8 mouse cellular contexts compared by ENCODE assay signal in the genomic region with DNA sequence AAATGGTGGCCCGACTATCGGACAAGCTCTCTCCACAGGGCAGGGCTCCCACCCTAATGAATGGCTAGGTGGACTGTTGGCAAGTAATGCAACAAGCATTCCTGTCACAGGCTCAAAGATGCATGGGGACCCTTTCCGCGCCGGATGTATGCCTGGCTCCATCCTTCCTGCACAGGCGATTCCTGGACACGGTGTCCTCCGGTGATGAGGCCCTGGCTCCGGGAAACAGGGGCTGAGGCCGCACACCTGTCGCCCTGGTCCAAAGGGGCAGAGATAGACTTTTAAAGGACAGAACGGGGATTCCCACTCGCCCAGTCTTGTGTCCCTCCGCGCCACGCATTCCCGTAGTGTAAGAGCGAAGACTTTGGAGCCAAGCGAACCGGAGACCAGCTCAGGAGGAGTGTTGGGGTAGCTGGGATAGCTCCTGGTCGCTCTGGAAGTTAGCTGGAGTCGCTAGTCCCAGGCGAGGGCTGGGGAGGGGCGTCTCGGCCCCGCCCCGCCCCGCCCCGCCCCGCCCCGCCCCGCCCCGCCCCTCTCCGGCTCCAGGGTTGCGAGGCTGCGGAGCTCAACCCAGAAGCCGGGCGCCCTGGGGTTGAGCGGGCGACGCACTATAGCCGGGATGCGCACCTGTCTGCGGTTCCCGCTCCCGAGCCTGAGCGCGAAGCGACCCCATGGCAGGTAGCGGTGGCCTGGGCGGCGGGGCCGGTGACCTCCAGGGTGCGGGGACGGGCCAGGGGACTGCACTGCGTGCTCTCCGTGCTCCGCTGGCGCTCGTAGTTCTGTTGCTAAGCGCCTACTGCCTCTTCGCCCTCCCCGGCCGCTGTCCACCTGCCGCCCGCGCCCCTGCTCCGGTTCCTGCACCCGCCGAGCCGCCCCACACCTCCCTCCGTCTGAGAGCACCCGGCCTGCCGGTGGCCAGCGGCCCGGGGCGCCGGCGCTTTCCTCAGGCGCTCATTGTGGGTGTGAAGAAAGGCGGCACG. TPM values are rescaled to one million over a fixed set of nuclear protein-coding genes. Genes with fewer than 3 reads are reported as not detected.
DNase-seq lines count a peak whose midpoint lies in the region; TF ChIP-seq lines count a peak whose summit lies in the region.
"Had no signal": no experiment of that assay in that cellular context is flagged by ENCODE, and none has a peak within 500 bp of the region (broad histone marks: within the 10 kb centered on the region; RNA-seq: fewer than 3 reads in every experiment).

Hs3st6 (plus strand) TSS at position 574 of the 980 bp plus-strand sequence.

- peaks cover 59% of the 10 kb centered on the region for H3K27me3 ChIP-seq in E14TG2a.4 (ENCODE audit: insufficient read depth, low read length)

- no peaks in the 10 kb centered on the region for H3K9me3 ChIP-seq in E14TG2a.4 (ENCODE audit: low read length)

- no peaks in the 10 kb centered on the region for H3K36me3 ChIP-seq in E14TG2a.4 (ENCODE audit: insufficient read depth, low read length)

- TF ChIP-seq CTCF in E14TG2a.4 (conservative IDR thresholded peaks at IDR 0.05; ENCODE audit: low read length) = no peak
- TF ChIP-seq CTCF in embryonic fibroblast, embryonic 13.5 days (IDR thresholded peaks at IDR 0.05; ENCODE audit: borderline replicate concordance, insufficient read depth, low read length) = no peak

- H3K4me3 ChIP-seq in E14TG2a.4 (replicated peaks; ENCODE audit: low read length) = peak within 1 kb of the TSS; percentile 85
- peak within 1 kb of the TSS; percentile 53 for H3K4me3 ChIP-seq in embryonic fibroblast, embryonic 13.5 days (ENCODE audit: insufficient read depth, low read length)

- H3K4me1 ChIP-seq in E14TG2a.4 (replicated peaks; ENCODE audit: low read depth, low read length) = peaks cover 56% of the 10 kb centered on the region
- no peaks in the 10 kb centered on the region for H3K4me1 ChIP-seq in embryonic fibroblast, embryonic 13.5 days (ENCODE audit: control insufficient read depth, insufficient read depth, low read length)

- no peak for TF ChIP-seq POLR2A in embryonic fibroblast, embryonic 13.5 days (IDR thresholded peaks at IDR 0.05; ENCODE audit: low read depth, low read length)

- DNase-seq in CD4-positive helper T cell, adult 2 months (ENCODE audit: low read depth, low spot score) = peak; percentile 34
- peak; percentile 40 to 64 for DNase-seq in kidney, postnatal 36 days
- peak; percentile 38 for DNase-seq in naive thymus-derived CD4-positive, alpha-beta T cell, adult 2 months (ENCODE audit: low read depth)
- DNase-seq in frontal cortex, adult 2 months (ENCODE audit: extremely low spot score in 1 of 2, low spot score in 1 of 2) = no peak
- no peak for DNase-seq in right cerebral cortex, postnatal 14 days

- H3K27ac ChIP-seq in embryonic fibroblast, embryonic 13.5 days (ENCODE audit: insufficient read depth, low read length) = no peak within 1 kb of the TSS
- H3K27ac ChIP-seq: macrophage had no signal

RNA-seq across cellular contexts. Expression of gene Hs3st6, which starts in this region (rescaled TPM):
- not detected in 2 replicates for polyA plus RNA-seq in embryonic fibroblast, embryonic 13.5 days (2011; ENCODE audit: insufficient read length, low read depth, missing spikeins)
- polyA plus RNA-seq in frontal cortex, adult 2 months (2012; rRNA removed) = 0.66 and 0.78 TPM in 2 replicates
- polyA plus RNA-seq: macrophage had no signal

Comparison
In these comparisons a context has a peak if more than half of its experiments do, and no peak if none do; other contexts are left out.
1. DNase-seq: peak in CD4-positive helper T cell, adult 2 months (single experiment), kidney, postnatal 36 days (2 of 2) and naive thymus-derived CD4-positive, alpha-beta T cell, adult 2 months (single experiment); none in frontal cortex, adult 2 months (0 of 2) and right cerebral cortex, postnatal 14 days (single experiment).